Mouse (Mus musculus): ENCODE results near the gene Palm. TPM values are rescaled to one million over a fixed set of nuclear protein-coding genes. Genes with fewer than 3 reads are reported as not detected.
A peak's percentile ranks its signal among the peaks of the same experiment; 100 is the strongest.

The Palm gene
- total RNA-seq, 2 experiments from 2014 or later, result 275 to 277 TPM

DNA sequence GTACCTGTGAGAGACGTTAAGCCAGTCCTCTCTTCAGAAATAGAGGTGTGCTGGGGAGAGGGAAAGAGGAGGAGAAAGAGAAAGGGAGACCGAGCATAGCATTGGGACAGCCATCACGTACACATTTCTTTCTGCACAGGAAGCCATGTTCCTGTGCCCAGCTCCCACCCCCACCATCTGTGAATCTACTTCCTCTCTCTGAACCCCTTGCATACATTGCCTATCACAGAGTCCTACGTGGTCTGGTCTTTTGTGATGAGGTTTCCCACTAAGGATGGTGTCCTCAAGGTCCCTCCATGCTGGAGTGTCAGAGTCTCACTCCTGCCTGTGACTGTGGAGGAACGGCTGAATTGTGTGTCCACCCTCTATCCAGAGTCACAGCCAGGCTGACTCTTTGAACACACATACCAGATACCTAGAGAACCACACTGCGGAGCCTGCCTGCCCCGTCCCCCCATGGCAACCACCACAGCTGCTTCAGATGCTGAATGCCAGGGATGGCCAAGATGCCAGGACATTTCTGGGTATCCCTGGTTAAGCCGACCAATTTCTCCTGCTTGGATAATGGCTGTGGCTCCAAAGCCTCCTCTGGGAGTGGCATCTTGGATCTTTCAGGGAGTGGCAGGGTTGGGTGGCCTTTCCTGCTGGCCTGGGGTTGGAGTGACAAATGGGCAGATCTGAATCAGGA lies 56.7 kb downstream of the Palm start:
- TF ChIP-seq CTCF (conservative IDR thresholded peaks at IDR 0.05), result no peak
- DNase-seq (ENCODE audit: low spot score in 2 of 2), result no peak
- Histone ChIP-seq H3K4me3 (no peak overlapping the region), H3K27ac (no peak overlapping the region)

GRCm38 (mm10) chr10:79851653-79852052 lies 58.3 kb downstream of the Palm start:
- TF ChIP-seq CTCF (conservative IDR thresholded peaks at IDR 0.05), result no peak
- H3K27ac ChIP-seq, result peak overlapping the region; percentile 97
- no peak overlapping the region for H3K4me3 ChIP-seq
- DNase-seq (ENCODE audit: low spot score in 2 of 2), result no peak

DNA sequence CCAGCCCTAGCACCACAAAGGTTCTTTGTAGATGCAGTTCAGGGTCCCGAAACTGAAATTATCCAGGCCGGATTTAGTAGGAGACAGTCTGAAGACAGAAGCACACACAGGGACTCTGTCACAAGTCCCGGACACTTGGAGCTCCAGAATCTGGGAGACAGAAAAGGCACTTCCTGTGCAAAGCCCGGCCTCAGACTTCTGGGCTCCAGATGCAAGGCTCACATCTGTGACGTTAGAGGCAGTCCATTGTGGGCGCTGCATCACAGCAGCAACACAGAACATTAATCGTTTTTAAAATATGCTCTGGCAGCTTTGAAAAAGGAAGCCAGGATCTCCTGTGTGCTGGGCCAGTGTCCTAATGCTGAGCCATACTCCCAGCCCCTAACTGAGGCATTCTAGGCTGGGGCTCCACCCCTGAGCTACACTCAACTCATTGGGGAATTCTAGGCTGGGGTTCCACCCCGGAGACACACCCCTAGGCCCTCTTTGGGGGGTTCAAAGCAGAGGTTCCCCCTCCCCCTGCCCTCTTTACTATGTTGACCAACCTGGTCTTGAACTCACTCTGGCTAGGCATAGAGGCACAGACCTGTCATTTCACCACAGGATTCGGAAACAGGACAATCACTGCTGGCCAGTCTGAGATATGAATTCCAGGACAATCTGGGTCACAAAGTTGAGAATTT lies 58.9 kb downstream of the Palm start:
- no peak for TF ChIP-seq CTCF (conservative IDR thresholded peaks at IDR 0.05)
- Histone ChIP-seq H3K27ac (peak overlapping the region; percentile 97), H3K4me3 (no peak overlapping the region)
- no peak for DNase-seq (ENCODE audit: low spot score in 2 of 2)

- H3K27ac ChIP-seq, result peak overlapping the region; percentile 97
- TF ChIP-seq CTCF (conservative IDR thresholded peaks at IDR 0.05), result no peak
- H3K4me3 ChIP-seq, result peak overlapping the region; percentile 74
- DNase-seq (ENCODE audit: low spot score in 2 of 2), result no peak
Measured at GRCm38 (mm10) chr10:79852827-79853226, 59.5 kb downstream of the Palm start.

DNA sequence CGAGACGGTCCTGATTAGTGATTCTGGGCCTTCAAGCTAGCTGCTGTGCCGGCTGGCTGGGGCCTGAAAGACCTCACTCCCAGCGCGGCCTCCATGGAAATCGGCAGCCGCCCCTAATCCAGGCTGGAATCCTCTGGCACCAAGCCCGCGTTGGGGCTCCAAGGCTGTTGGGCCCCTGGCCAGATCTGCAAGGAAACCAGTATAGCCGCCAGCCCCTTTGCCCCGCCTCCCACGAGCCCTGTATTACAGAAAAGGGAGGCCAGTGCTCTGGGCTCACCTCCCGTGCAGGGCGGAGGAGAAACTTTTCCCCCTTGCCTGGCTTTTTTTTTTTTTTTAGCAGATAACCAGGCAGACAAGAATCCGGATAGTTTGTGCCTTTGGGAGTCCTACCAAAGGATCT lies 60.0 kb downstream of the Palm start:
- TF ChIP-seq CTCF (conservative IDR thresholded peaks at IDR 0.05), result no peak
- peak; percentile 83 to 84 for DNase-seq (ENCODE audit: low spot score in 2 of 2)
- peak overlapping the region; percentile 74 for H3K4me3 ChIP-seq

DNA sequence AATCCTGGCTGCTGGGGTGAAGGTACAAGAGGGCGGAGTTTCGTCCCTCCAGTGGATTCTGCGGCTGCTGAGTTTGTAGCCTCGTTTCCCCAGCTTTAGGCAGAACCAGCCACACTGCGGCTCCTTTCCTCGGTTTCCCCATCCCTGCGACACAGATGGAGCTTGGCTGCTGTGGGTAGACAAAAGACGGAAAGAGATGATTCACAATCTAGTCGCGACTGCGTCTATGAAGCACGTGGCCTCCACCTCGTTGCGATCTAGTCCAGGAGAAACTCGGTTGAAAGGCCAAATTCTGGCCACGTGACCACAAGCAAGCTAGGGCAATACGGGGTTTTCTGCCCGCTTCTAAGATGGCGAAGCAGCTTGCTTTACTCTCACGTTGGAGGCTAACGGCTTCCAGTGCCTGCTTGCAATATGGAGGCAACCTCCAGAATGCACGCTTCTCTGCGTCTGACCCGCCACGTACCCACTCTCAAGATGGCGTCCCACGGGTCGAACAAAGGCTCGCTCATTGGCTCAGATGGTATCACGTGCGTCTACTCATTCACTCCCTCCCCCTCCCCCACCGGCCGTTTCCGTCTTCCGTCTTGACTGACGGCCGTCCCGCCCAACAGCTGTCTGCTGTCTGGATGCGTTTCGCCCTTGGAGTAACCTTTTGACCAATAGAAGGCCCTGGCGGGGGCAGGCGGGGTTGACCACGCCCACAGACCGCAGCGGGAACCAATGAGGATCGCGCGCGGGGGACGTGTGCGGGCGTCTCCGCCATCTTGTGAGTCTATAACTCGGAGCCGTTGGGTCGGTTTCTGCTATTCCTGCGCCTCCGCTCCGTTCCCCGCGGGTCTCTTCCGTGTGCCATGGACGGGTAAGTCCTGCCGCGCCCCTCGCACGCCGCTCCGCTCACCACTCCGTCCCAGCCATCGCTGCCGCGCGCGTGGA lies 60.8 kb downstream of the Palm start, which contains the start of gene Ptbp1:
Ptbp1 (plus strand) TSS at position 568 of the 936 bp plus-strand sequence.
- peak within 1 kb of the TSS; percentile 100 for H3K27ac ChIP-seq
- TF ChIP-seq CTCF (conservative IDR thresholded peaks at IDR 0.05), result no peak
- peak; percentile 98 to 99 for DNase-seq (ENCODE audit: low spot score in 2 of 2)
- H3K4me3 ChIP-seq, result peak within 1 kb of the TSS; percentile 100

More for the DNA sequence above, 60.0 kb downstream of the Palm start:
- peak overlapping the region; percentile 97 for H3K27ac ChIP-seq

GRCm38 (mm10) chr10:79854801-79855541 lies 61.6 kb downstream of the Palm start:
- TF ChIP-seq CTCF (conservative IDR thresholded peaks at IDR 0.05), result peak; percentile 13; the same call in 1 of the 2 replicates
- Histone ChIP-seq H3K27ac (peak overlapping the region; percentile 100), H3K4me3 (peak overlapping the region; percentile 100)
- no peak for DNase-seq (ENCODE audit: low spot score in 2 of 2)

GRCm38 (mm10) chr10:79855558-79856184 lies 62.3 kb downstream of the Palm start:
- TF ChIP-seq CTCF (conservative IDR thresholded peaks at IDR 0.05), result no peak
- H3K27ac ChIP-seq, result peak overlapping the region; percentile 100
- peak overlapping the region; percentile 100 for H3K4me3 ChIP-seq
- DNase-seq (ENCODE audit: low spot score in 2 of 2), result no peak

DNA sequence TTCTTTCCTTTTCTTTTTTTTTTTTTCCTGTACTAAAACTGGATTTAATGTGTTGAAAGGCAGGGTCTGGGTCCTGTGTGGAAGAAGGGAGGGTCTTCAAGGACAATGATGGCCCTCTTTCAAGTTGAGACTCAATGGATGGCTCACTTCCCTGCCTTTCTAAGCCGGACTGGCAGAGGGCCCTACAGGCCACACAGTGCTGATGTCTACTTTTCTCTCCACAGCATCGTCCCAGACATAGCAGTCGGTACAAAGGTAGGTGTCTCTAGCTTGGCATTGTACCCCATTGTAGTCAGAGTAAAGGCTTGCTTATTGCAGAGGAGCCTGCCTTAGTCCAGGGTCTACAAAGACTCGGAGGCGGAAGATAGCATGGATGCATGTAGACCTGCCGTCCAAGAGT lies 62.9 kb downstream of the Palm start:
- DNase-seq (ENCODE audit: low spot score in 2 of 2), result no peak
- Histone ChIP-seq H3K27ac (peak overlapping the region; percentile 100), H3K4me3 (peak overlapping the region; percentile 100)
- TF ChIP-seq CTCF (conservative IDR thresholded peaks at IDR 0.05), result no peak

DNA sequence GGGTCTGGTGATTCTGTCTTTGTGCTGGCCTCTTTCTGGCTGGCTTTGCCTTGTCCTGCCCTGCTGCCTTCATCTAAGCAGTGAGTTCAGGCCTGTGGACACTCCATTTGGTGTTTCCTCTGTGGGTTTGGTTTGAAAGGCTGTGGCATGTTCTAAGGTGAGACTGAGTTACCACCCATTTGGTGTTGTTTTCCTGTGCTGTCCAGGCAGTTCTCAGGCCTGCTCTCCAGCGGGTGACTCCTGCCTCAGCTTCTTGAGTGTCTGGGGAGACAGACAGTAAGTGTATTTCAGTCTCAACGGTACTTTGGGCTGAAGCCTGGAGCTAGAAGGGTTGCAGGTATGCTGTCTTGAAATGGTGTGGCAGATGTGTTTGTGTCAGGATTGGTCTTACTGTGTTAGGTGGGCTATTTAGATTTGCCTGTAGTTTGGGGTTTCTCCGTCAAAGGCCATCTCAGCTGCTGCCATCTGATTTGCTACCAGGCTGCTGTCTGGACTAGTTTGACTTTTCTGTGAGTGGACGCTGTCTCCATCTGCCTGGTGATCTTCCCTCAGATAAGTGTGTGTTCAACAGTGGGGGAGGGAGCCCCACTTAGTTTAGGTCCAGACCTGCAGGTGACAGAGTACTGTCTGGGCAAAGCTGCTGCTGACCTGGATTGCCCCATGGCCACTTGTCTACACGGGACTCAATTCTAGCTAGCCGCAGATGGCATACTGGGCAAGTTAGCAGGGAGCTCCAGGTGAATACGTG lies 63.5 kb downstream of the Palm start:
- DNase-seq (ENCODE audit: low spot score in 2 of 2), result no peak
- H3K27ac ChIP-seq, result peak overlapping the region; percentile 100
- no peak for TF ChIP-seq CTCF (conservative IDR thresholded peaks at IDR 0.05)
- H3K4me3 ChIP-seq, result peak overlapping the region; percentile 100

DNA sequence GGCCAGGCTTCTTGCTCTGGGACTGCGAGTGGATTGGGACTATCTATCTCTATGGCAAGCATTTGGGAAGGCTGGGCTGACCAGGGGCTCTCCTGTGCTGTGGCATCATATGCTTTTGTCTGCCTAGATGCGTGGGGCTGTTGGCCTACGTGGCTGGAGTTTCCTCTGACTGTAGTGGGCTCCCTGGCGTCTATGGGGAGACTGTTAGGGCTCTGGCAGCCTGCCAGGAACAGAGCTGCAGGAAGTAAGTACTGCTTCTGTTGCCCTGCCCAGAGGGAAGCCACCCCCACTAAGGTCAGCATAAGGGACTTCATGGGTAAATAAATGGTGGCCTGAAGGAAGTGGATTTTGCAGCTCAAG lies 64.1 kb downstream of the Palm start:
- H3K27ac ChIP-seq, result peak overlapping the region; percentile 100
- peak overlapping the region; percentile 100 for H3K4me3 ChIP-seq
- TF ChIP-seq CTCF (conservative IDR thresholded peaks at IDR 0.05), result no peak
- DNase-seq (ENCODE audit: low spot score in 2 of 2), result no peak
